Mouse (Mus musculus): ENCODE measurements around the gene Odf2l.

Gene Odf2l

DNA sequence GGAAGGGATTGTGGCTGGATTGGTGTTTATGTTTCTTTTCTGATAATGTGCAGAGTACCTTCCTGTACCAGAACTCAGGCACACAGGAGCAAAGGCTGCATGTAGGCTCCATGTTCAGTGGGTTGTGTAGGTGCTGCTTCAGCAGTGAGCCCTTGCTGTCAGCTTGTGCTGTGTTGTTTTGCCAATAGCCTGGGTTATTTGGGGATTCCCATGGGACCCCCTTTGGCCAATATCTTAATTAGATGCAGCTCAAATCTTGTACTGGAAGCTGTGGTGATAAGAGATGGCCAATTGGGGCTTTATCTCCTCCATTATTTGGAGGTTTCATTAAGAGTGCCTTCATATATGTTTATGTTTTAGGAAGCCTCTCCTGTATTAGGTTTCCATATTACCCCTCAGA, 24.5 kb downstream of the Odf2l start:
- DNase-seq: no peak

DNA sequence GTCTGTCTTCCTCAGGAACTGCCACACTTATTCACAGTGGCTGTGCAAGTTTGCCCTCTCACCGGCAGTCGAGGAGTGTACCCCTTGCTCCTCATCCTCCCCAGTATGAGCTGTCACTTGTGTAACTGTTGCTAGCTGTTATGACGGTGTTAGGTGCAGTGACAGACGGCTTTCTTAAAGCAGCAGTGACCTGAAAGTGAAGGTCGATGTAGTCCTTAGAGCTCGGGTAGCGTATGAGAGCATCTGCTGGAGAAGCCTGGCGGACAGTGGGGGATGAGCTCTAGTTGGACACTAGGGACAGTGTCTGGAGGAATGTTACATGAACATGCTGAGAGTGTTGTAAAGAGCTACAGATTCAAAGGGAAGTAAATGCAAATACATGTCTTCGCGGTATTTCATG, 25.5 kb downstream of the Odf2l start:
- no peak for DNase-seq

DNA sequence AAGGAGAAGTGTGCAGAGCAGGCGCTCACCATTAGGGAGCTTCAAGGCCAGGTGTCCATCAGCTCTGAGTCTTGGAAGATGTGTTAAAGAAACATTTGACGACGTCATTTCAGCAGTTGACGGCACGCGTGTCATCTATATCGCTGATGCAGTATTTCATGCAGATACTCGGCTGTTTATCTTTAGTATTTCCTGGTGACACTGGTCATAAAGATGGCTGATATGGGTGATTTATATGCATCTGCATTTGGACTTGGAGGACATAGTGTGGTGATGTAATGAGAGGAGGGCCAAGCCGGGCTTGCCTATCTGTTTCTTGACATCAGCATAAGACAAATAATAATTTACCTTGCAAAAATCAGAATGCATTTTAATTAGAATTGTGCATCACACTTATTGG, 28.5 kb downstream of the Odf2l start:
- DNase-seq: no peak

DNA sequence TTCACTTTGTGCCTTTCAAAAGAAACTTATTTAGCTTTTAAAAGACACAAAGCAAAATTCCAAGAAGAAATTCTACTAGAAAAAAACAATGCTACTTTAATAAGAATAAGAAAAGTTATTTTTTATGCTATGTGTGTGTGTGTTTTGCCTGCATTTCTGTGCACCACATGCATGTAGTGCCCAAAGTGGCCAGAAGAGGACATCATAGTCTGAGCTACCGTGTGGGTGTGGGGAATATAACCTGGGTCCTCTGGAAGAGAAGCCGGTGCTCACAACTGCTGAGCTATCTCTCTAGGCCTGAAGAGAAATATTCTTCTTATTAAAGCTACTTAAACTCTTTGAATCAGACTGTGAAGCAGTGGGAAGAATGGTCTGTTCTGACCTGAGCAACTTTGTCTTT, 29.1 kb downstream of the Odf2l start:
- DNase-seq: no peak

DNA sequence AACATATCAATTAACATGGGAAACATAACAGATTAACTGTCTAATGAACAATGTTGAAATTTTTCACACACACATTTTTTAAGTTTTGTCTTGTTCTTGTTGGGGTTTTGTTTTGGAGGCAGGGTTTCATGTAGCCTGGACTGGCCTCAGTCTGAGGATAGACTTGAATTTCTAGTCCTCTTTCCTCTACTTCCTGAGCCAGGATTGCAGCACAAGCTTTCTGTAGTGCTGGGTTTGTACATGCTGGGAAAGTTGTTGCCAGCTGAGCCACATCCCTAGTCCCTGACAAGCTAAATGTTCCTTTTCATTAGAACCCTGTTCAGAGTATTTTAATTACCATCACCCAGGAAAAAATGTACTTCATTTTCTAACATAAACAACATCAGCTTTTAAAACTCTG, 29.6 kb downstream of the Odf2l start:
- DNase-seq: no peak

DNA sequence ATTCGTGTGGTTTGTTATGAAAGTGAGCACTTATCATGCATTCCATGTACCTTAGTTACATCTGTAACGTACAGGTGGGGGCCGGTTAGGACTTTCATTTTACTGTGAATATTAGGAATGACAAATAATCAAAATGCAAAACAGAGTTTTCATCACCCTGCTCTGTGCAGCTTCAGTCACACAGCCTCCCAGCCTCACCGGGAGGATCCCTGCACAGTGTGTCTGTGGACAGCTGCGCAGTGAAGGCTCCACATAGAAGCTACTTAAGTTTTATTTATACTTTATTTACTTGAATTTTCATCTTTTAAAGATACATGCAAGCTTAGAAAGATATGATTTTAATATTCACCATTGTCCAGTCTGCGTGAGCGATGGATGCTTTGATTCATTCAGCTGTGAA, 32.7 kb downstream of the Odf2l start:
- DNase-seq: no peak

DNA sequence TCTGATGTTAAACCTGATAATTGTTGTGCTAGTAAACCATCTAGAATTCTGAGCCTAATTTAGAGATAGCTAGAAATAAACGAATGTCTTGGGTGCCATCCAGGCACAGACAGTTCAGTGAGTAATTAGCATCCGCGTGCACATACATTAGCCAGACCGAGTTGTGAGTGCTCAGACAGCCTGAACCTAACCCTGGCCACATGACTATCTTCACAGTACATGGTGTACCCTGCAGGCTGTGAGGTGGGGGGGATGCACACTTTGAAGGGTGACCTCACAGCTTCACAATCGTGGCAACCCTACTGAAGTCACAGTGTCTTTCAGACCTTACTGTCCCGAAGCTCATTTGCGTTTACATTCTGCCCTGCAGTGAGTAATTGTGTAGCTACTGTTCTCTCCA, 33.5 kb downstream of the Odf2l start:
- no peak for DNase-seq

DNA sequence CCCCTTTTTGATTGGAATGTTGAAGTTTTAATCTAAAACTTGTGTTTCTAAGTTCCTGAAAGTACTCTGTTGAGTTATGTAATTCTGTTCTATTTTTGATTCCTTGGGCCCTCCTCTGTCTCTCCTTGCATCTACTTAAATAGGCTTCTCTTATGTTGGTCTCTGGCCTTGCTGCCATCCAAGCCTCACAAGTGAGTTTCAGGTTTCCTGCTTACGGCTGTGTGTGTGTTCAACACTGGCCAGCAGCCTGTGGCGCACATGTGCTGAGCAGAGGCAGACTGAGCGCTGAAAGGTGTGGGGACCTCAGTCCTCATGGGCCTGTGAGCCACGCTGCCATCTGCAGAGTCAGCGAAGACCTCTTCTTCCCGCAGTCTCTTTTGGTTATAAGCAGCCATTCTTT, 38.5 kb downstream of the Odf2l start:
- no peak for DNase-seq

DNA sequence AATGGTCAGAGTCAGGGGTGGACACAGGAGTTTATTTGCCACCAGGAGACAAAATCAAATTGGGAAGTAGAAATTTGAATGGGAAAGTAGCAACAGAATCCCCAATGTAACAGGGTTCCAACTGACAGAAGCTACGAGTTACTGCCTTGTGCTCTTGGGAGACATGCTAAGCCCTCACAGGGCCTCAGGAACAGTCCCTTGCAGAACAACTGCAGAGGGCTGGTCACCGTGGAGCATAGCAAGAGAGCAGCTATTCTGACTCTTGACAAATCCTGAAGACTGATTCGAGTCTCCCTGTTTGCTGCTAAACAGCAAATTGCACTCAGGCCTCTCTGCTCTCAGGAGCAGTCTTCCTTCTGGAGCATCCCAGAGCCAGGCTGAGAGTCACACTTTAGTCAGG, 40.1 kb downstream of the Odf2l start:
- no peak for DNase-seq

DNA sequence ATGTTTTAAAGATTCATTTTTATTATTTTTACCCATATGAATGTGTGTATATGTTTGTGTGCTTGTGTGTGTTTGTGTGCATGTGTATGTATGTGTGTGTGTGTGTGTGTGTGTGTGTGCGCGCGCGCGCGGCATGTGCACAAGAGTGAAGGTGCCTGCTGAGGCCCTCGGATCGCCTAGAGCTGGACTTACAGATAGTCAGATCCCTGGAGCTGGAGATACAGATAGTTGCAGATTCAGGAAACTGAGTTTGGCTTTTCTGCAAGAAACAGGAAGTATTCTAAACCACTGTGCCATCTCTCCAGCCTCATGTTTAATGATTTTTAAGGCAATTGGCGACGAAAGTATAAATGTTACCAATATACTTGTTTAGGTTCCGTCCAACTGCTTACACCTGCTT, 48.4 kb downstream of the Odf2l start:
- no peak for DNase-seq

DNA sequence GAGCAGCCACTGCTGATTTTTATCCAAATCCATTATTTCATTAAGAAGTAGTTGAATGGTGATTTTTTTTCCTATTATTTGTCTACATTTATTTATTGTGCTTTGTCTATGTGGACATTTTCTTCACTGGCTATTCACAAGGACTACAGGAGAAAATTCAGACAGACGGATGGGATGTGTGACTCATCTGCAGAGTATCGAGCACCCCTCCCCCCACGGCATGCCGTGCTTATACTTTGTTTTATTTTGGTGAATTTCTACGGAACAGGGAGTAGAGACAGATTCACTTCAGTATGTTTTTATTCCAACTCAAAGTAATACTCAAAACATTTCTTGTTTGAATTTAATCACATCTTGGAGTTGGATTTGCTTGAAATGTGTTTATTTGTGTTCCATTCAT, 49.4 kb downstream of the Odf2l start:
- DNase-seq: no peak

DNA sequence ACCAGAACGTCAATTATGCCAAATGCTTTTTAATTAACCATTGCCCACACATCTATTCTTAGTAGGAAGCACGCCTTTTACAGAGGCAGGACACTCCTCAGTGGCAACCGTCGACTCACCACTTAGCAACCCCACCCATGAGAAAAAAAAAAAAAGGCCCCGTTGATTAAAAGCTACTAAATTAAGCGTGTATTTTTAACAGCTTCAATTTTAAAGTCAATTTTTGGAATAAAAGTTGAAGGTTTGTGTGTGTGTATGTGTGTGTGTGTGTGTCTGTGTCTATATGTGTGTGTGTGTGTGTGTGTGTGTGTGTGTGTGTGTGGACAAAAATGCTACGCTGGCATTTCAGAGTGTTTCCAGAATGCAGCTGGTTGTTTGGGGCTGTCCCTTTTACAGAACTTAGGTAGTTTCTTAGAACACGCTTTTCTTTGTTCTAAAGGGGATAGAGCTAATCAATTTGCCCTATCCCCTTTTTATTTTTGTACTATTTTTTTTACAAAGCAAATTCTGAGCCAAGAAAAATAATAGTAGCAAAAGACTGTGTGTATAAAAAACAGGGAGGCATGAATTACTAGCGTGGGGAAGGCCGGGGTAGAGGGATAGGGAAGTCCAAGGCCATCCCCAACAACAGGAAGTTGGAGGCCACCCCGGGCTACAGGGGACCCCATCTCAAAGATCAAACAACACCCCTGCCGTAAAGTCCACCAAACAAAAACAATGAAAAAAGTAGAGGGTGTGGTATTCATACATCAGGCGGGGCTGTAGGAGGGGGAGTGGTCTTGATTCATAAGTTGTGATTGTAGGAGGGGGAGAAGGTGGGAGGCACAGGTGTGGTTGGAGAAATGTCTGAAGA, 50.7 kb downstream of the Odf2l start:
- DNase-seq: no peak

DNA sequence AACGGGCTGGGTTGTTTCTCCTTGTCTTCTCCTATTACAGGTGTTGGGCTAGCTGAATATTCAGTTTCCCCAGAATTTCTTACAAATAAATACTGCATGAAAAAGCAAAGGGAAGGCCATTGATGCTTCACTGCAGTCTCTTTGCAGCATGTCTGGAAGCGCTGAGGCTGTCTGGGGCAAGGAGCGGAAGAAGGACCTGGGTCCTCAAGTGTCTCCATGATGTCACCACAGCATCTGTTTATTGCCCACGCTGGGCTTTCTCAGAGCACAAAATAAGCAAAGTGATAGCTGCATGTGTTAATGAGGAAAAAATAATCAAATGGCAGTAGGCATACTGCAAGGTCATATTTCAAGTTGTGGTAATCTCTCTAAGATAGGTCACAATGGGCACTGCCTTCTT, 51.6 kb downstream of the Odf2l start:
- no peak for DNase-seq

DNA sequence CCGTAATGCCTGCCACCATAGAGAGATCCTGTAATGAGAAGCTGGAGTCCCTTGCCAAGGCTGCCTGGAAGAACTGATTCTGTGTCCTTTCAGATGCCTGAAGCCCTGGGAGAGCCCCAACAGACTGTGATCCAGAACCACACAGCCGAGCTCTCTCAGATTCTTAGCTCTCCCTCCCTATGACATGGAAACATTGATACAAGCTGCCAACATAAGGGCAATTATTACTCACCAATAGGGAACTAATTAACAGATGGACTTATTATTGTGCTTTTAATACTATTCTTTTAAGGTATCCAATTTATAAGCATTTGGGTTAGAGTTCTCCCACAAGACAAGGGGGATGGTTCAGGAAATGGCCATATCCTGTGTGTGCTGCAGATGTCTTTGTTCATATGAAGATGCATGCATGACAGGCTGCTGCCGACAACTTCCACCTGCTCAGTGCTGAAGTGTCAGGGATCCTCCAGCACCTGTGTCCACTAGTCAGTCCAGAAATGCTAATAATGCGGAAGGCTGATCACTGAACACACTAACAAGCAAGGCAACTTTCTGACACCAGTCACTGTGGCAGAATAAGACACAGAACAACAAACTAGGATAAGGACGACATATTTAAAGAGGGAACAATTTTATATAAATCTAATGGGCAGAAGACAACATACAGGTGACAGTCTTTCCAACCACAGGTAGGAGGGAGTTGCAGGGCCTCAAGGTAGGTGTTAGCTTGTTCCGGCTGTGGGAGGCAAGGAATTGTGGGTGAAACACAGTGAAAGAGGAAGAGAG, 52.4 kb downstream of the Odf2l start:
- no peak for DNase-seq

DNA sequence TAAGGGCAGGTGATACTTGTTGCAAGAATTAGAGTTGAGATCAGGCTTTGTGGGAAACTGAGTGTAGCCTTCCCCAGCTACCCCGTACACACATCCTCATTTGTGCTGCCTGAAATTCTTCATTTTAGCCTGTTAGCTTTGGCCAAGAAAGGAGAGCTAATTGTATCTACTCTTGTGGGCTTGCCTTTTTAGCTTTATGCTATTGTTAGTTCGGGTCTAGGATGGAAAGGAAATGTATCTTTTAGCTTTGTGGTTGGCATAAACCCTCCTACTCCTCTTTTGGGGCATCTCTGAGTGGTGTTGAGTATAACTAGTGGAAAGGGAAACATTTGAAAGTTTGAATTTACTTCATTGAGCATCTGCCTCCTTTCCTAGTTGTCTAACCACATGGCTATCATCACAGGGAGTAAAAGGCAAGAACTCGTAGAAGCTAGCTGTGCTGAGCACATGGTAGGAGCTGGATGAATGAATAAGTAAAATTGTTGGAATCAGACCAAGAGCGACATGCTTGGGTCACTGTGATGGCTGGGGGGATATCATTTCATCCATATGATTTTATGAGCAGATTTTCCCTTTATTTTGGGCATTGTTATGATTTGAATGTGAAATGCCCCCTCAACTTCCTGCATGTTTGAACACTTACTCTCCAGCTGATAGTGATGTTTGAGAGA, 53.1 kb downstream of the Odf2l start:
- no peak for DNase-seq

DNA sequence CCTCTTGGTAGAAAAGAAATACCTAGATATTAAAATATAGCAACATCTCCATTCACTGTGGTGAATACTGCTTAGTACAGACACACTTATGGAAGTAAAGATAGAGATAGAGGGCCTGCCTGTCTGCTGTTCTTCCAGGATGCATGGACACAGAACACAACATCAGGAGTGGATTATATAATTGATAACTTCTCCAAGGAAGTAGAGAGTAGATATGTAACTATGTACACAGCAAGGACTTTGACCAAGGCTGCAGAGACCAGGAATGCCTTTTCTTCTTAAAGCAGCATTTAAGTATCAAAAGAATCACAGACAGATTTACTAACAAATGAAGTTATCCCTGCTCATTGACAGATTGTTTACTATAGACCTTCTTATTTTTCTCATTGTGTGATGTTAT, 66.3 kb downstream of the Odf2l start:
- DNase-seq: no peak

DNA sequence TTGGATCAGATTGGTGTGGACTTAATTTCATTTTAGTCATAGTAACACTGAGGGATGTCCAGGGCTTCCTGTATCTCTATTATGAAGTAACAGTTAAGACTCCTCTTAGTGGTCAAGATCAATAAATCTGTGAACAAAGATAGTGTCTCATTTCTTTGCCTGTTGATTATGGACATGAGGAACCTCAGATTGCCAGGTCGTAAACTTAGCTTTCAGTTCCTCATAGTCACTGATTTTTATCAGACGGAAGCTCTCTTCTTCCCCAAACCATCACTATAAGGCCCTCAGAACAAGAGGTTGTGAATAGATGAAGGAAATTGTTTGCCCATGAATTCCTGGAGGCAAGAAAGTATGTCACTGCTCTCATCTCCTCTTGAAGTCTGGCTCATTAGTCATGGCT, 73.6 kb downstream of the Odf2l start:
- DNase-seq: no peak

DNA sequence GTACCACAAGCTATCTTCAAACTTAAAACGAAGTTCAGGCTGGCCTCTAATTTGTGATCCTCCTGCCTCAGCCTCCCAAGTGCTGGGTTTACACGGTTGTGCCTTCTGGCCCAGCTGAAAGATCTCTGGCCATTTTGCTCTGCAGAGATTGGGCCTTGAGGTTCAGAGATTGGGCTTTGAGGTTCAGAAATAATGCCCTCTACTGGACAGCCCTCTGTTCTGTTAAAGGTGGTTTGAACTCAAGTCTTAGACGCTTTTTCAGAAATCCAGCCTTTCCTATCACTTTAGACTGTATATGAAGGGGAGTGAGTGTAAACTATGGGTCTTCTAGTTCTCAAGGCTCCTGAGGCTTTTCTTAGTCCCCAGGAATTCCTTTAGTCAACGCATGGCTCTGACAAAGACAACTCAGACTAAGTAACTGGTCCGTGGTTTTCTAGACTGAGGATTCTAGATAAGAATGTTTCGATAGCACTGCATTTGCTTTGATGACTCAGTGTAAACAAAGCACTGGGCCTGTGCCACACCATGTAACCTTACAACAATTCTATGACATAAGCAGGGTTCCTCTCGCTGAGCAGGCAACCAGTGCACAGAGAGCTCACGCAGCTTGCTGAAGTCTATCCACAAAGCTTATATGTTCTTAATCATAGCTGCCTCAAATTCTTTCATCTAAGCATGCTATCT, 77.0 kb downstream of the Odf2l start:
- DNase-seq: no peak

DNA sequence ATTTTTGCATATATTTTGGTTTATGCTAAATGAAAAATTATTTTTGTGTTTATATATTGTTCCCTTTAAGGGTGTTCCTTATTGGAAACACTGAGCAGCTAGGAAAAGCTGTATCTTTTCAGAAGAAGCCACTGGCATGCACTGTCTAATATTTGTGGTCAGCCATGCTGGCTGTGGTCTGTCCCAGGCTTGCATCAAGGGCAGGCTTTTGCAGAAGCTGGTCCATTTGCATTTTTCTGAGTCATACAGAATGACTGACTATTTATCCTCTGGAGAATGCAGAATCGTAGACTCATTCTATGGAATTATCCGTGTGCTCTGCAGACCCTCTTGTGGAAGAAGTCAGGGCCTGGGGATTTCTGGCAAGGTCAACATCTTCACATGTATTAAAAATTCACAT, 79.7 kb downstream of the Odf2l start:
- DNase-seq: no peak

Measured in lung, postnatal 36 days (tissue).